Mouse (Mus musculus) cerebellum, adult 11 months (tissue): ENCODE measurements around the gene Eif4a3.

Experiments used
- DNase-seq: peaks from one replicate; pipeline ENCODE4 v3.0.0; 2022

The Eif4a3 gene

DNA sequence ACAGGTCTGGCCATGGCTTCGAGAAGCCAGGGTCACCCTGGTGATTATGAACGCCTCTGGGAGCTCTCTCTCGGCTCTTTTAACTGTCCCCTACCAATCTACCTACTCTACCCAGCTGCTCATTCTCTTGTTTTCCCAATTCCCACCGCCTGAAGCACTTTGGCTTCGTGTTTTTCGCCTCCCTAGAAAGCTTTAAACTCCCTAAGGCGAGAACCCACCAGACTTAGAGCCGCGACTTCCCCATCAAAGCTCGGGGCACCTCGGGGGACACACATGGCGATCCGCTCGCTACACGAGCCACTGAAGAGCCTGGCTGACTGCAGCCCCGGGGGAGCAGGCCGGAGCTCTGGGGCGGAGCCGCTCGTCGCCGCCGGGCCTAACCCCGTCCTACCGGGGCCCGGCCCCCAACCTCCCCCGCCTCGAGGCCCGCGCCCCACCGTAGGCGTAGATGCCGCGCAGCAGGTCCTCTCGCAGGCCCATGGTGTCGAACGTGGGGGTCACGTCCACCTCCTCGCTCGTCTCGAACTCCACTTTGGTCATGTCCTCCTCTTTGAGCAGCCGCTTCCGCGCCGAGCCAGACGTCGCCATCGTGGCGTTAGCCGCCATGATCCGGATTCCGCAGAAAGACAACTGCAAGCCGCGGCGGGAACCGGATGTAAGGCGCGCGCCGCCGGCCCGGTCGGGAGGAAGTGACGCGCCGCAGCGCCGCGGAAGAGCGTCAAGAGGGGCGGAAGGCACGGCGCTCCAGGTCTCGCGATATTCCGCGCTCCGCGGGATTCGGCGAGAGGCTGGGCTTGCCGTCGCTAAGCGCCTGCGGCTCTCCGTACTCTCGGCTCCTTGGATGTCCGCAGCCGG is at the start of gene Eif4a3:
Gene Eif4a3, minus strand, starts transcription at position 699 of the 855 bp plus-strand sequence.
- DNase-seq = peak; percentile 94

GRCm38 (mm10) chr11:119347125-119347524 is 47.2 kb upstream of the Eif4a3 start:
- no peak for DNase-seq

DNA sequence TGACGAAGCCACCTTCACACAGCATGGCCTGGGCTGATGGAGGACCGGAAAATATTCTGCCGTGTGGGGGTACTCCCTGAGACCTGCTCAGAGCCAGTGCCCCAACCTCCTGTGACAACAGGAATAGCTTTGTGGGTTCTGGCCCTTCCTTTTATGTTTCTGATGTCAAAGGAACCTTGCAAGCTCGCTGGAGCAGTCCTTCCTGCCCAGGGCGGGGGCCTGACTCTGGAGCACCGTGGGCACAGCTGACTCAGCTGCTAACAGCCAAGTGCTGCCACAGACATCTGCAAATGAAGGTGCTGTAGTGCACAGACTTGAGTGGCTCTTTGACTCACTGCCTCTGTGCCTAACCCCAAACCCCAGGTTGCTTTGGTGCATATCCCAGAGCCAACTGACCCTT is 45.0 kb upstream of the Eif4a3 start:
- DNase-seq = no peak

- DNase-seq = no peak
Observed at GRCm38 (mm10) chr11:119344178-119344577, 44.3 kb upstream of the Eif4a3 start.

GRCm38 (mm10) chr11:119339637-119340036 is 39.7 kb upstream of the Eif4a3 start:
- DNase-seq = peak; percentile 55

DNA sequence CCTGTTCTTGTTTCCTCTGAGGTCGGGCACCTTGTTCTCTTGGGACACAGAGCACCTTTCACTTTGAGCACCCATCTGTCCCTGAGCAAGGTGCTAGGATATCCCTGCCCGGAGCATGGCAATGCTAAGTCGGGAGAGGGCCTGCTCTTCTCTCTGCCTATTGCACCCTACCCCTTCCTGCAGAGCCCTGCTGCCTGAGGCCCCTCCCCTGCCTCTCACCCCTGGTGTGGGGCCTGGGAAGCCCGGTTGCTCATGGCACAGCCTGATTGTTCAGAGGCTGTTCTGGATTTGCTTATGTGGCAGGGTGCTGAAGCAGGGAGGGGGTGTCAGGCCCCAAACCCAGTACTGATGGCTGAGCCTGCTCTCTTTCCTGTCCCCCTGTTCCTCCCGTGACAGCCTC is 39.3 kb upstream of the Eif4a3 start:
- DNase-seq = no peak

DNA sequence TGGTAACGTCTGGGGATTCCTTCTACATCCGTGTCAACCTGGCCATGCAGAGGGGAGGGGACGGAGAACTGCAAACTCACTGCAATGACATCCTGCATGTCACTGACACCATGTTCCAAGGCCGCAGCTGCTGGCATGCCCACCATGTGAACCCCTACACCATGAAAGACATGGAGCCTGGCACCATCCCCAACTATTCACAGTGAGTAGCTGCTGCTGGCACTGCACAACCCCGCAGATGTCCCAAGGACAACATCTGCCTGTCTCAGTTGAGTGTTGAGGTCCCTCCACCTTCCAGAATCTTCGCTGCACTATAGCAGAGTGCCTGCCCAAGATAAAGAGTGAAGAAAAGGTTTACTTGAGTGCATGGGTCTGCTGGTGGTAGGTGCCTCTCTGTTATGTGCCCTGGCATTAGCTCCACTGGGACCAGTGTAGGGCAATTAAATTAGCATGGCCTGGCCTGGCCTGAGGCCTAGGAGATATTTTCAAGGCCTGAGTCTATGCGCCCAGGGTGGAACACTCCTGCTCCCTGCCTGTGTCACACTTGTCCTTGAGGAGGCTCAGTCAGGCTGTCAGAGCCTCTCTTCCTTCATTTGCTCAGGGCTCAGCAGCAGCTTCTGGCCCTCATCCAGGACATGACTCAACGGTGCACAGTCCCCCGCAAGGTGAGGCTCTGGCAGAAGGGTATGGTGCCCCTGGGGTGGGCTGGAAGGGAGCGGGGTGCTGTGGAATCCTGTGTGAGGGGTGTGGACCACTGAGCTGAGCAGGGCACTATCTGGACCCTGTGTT is 38.6 kb upstream of the Eif4a3 start:
- DNase-seq = no peak

GRCm38 (mm10) chr11:119331970-119332369 is 32.1 kb upstream of the Eif4a3 start:
- no peak for DNase-seq

DNA sequence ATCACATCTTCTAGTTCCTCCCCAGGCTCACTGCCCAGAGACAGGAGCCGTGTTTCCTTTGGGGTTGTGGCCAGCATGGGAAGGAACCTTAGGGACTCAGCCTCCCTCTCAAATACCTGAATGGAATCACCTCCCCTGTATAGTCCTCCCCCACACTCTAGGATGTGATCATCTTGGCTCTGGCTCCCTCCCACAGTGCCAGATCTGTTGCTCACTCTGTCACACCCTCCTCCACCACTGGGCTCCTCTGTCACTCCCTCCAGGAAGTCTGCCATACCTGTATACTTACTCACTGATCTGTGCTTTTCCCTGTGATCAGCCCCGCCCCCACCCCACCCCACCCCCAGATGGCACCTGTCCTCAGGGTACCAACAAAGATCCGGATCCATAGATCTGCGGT is 30.7 kb upstream of the Eif4a3 start:
- DNase-seq = no peak

GRCm38 (mm10) chr11:119325068-119325467 is 25.2 kb upstream of the Eif4a3 start:
- DNase-seq = no peak

GRCm38 (mm10) chr11:119322521-119322920 is 22.6 kb upstream of the Eif4a3 start:
- DNase-seq = no peak

DNA sequence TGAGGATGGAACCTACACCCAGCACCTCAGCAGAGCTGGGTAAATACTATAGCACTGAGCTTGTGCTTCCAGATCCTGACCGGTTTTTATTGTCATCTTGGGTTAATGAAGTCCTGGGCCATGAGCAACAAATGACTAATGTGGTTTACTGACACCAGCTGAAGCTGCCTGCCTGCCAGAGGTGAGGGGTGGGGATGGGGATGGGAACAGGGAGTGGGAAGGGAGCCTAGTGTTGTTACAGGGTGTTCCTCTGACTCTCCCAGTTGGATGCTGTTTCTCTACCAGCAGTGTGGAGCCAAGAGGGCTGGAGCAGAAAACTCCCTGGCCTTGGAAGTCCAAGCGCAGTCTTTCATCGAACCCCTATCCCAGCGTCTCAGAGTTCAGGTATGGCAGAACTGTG is 16.8 kb upstream of the Eif4a3 start:
- DNase-seq = no peak

GRCm38 (mm10) chr11:119314252-119314936 is 14.5 kb upstream of the Eif4a3 start:
- no peak for DNase-seq

DNA sequence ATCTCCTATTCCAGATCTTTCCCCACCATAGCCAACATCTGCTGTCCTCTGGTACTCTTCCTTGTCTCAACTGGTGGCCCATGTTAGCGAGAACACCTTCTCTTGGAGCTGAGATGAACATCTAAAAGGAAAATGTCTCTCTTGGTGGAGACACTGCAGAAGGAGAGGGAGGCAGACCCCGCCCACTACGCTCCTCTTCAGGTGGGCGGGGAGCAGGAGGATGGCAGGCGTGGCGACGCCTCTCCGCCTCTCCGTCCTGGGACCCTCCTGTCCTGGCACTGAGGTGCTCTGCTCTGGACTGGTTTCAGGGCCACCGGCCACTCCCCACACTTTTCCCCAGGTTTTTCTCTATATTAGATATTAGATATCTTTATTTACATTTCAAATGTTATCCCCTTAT is 10.7 kb upstream of the Eif4a3 start:
- DNase-seq = no peak

DNA sequence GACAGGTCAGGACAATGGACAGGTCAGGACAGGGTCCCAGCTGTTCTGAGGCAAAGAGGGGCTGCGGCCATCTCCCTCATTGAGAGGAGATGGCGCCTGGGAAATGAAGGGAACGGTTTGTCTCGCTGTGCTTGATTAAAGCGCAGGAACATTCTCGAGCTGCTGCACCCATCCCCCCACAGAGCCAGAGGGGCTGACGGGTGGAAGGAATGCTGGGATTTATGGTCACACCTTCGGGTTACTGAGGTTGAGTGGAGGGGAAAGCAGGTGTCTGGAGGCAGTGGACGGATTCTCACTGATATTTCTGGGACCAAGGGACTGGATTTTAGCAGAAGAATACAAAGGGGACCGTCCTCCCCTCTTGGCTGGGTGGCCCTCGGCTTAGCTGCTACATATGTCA is 8.0 kb upstream of the Eif4a3 start:
- DNase-seq = no peak

DNA sequence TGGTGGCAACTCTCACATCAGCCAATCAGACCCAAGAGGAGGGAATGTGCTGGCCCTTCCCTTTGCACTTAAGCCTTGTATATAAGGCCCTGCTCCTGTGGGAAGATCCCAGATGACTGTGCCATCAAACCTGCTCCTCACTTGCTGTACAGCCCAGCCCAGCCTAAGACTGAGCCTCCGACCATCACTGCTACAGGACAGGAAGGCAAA is 7.7 kb upstream of the Eif4a3 start, which contains the start of gene Card14:
Gene Card14, plus strand, starts transcription at position 111 of the 210 bp plus-strand sequence.
- no peak for DNase-seq

- no peak for DNase-seq
Observed at GRCm38 (mm10) chr11:119306762-119307657, 7.1 kb upstream of the Eif4a3 start.

GRCm38 (mm10) chr11:119304904-119305712 is 5.2 kb upstream of the Eif4a3 start:
- DNase-seq = no peak

GRCm38 (mm10) chr11:119300986-119301385 is 1.1 kb upstream of the Eif4a3 start:
- no peak for DNase-seq

- no peak for DNase-seq
Observed at GRCm38 (mm10) chr11:119300246-119300935, 502 bp upstream of the Eif4a3 start.

GRCm38 (mm10) chr11:119298917-119299316 is 972 bp downstream of the Eif4a3 start:
- DNase-seq = no peak
